Mouse (Mus musculus) hindbrain, postnatal 0 days (tissue): ENCODE measurements around the gene Sccpdh. TPM values are rescaled to one million over a fixed set of nuclear protein-coding genes. Genes with fewer than 3 reads are reported as not detected.

Experiments used
- ATAC-seq: fragments of 200-750 bp; cut with Nextera tagmentation; 2 replicates; pipeline ENCODE4 v1.8.0; 2017; ENCODE audit warnings: mild to moderate bottlenecking, moderate TSS enrichment, moderate library complexity
- DNase-seq: peaks from one replicate; pipeline ENCODE4 v3.0.0-alpha.2; 2015; ENCODE audit warnings: low spot score
- H3K27ac ChIP-seq: fragments of 300-500 bp; sonication (generic); 2 replicates; pipeline ENCODE4 v1.5.1; 2014; ENCODE audit warnings: mild to moderate bottlenecking
- H3K27me3 ChIP-seq: fragments of 300-500 bp; sonication (generic); 2 replicates; pipeline ENCODE4 v1.6.1; 2014; ENCODE audit warnings: low read length, mixed read lengths; ENCODE audit not compliant: insufficient read depth
- H3K36me3 ChIP-seq: fragments of 300-500 bp; sonication (generic); 2 replicates; pipeline ENCODE4 v1.6.1; 2014; ENCODE audit warnings: low read length, mixed read lengths; ENCODE audit not compliant: insufficient read depth
- H3K4me1 ChIP-seq: fragments of 300-500 bp; sonication (generic); 2 replicates; pipeline ENCODE4 v1.6.1; 2014; ENCODE audit warnings: antibody characterized with exemption, low read length, mixed read lengths; ENCODE audit not compliant: insufficient read depth
- H3K4me2 ChIP-seq: fragments of 300-500 bp; sonication (generic); 2 replicates; pipeline ENCODE4 v1.6.1; 2014; ENCODE audit warnings: low read depth, mild to moderate bottlenecking, low read length, moderate library complexity, mixed read lengths
- H3K4me3 ChIP-seq: fragments of 300-500 bp; sonication (generic); 2 replicates; pipeline ENCODE4 v1.5.1; 2014; ENCODE audit warnings: low read length
- H3K9ac ChIP-seq: fragments of 300-500 bp; sonication (generic); replicated peaks from 2 replicates; pipeline ENCODE4 v1.6.1; 2014; ENCODE audit warnings: mild to moderate bottlenecking, low read length, moderate library complexity, mixed read lengths
- H3K9me3 ChIP-seq: fragments of 300-500 bp; sonication (generic); 2 replicates; pipeline ENCODE4 v1.6.1; 2016; ENCODE audit warnings: low read length, mixed read lengths
- CTCF ChIP-seq: IDR thresholded peaks from 2 replicates; pipeline ENCODE4 v1.5.1; 2016; ENCODE audit warnings: antibody characterized with exemption, control low read depth, low read depth
- WGBS: fragments of 180-500 bp; shearing (Covaris S2); extraction: QIAGEN DNeasy Blood & Tissue Kit; methylation state at CpG from one replicate; pipeline ENCODE4 v1.1.7; 2014; 5-methylcytosine and 5-hydroxymethylcytosine counted together
- polyA plus RNA-seq: library from polyadenylated mRNA; unstranded; fragments of >200 nt; fragmentation: Nextera tagmentation; extraction: Ambion mirVana; gene quantifications from 2 replicates; pipeline ENCODE4 v1.2.1, GENCODE M21; 2015
- total RNA-seq: library from RNA; depleted of rRNA; stranded (reverse); fragments of >200 nt; gene quantifications from 2 replicates; pipeline ENCODE4 v1.2.3, GENCODE M21; 2014

The Sccpdh gene
- total and polyA plus RNA-seq, 2 experiments from 2014 or later, result 63.8 to 183 TPM

GRCm38 (mm10) chr1:179686348-179686747, 18.3 kb downstream of the Sccpdh start:
- H3K27ac ChIP-seq, result no peak overlapping the region
- no peak overlapping the region for H3K4me2 ChIP-seq
- H3K4me1 ChIP-seq, result no peaks in the 10 kb centered on the region
- no peaks in the 10 kb centered on the region for H3K9me3 ChIP-seq
- no peak for TF ChIP-seq CTCF
- no peak overlapping the region for H3K9ac ChIP-seq
- no peak for DNase-seq
- ATAC-seq, result no peak
- no peak overlapping the region for H3K4me3 ChIP-seq
- H3K36me3 ChIP-seq, result peaks cover 31% of the 10 kb centered on the region; the same call in 1 of the 2 replicates
- 97% methylated on average over 6 of the region's 6 CpGs for WGBS
- H3K27me3 ChIP-seq, result no peaks in the 10 kb centered on the region

DNA sequence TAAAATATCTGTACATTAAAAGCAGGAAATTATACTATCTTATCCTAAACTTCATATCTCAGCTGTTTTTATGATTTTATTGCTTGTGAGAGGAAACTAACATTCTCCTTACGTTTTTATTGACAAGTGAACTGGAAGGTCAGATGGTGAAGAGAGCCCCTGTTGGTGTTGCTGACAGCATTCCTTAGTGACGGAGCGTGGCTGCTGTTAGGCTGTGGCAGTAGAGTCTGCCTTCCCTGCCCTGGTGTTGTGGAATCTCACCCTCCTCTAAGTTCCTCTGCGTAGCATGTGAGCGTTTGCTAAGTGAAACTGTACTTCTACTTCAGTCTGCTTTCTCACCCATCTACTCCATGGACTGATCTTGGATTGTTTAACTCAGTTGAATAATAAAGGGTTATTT, 18.8 kb downstream of the Sccpdh start:
- no peak overlapping the region for H3K27ac ChIP-seq
- TF ChIP-seq CTCF, result no peak
- no peak for DNase-seq
- H3K4me2 ChIP-seq, result no peak overlapping the region
- no peaks in the 10 kb centered on the region for H3K4me1 ChIP-seq
- no peak overlapping the region for H3K4me3 ChIP-seq
- peaks cover 31% of the 10 kb centered on the region; the same call in 1 of the 2 replicates for H3K36me3 ChIP-seq
- no peaks in the 10 kb centered on the region for H3K9me3 ChIP-seq
- no peaks in the 10 kb centered on the region for H3K27me3 ChIP-seq
- no peak overlapping the region for H3K9ac ChIP-seq
- no peak for ATAC-seq
- WGBS, result 86% methylated on average over 5 of the region's 5 CpGs

DNA sequence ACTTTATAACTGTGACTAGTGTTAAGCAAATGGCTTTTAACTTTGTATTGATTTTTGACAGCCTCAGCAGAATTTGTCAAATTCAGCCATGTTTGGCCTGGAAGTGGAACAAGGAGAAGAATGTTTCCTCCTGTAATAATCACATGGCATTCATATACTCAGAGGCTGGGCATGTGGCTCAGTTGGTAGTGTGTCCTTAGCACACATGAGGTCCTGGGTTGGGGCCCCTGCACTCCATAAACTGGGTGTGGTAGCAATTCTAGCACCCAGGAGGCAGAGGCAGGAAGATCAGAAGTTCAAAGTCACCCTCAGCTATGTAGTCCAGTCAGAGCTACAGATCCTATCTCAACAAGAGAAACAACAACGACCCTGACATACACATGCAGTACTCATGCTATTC, 19.3 kb downstream of the Sccpdh start:
- H3K4me3 ChIP-seq, result no peak overlapping the region
- ATAC-seq, result no peak
- 78% methylated on average over 1 of the region's 1 CpGs for WGBS
- DNase-seq, result no peak
- TF ChIP-seq CTCF, result no peak
- H3K4me1 ChIP-seq, result no peaks in the 10 kb centered on the region
- H3K36me3 ChIP-seq, result peaks cover 31% of the 10 kb centered on the region; the same call in 1 of the 2 replicates
- H3K27ac ChIP-seq, result no peak overlapping the region
- no peak overlapping the region for H3K9ac ChIP-seq
- no peaks in the 10 kb centered on the region for H3K9me3 ChIP-seq
- H3K27me3 ChIP-seq, result no peaks in the 10 kb centered on the region
- H3K4me2 ChIP-seq, result no peak overlapping the region

DNA sequence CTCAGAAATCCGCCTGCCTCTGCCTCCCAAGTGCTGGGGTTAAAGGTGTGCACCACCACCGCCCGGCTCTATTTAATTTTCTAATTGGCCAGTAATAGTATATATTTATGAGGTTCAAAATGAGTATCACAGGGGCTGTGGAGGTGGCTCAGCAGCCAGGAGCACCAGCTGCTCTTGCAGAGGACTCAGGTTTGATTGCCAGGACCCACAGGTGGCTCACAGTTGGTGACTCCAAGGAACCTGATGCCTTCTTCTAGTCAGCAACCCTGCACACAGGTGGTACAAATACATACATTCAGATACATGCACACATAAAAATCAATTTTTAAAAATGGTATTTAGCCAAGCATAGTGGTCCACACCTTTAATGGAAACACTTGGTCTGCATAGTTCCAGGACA, 20.0 kb downstream of the Sccpdh start:
- no peak for ATAC-seq
- Histone ChIP-seq H3K27ac (no peak overlapping the region), H3K36me3 (peaks cover 29% of the 10 kb centered on the region; the same call in 1 of the 2 replicates), H3K27me3 (no peaks in the 10 kb centered on the region), H3K4me1 (no peaks in the 10 kb centered on the region), H3K9ac (no peak overlapping the region), H3K9me3 (no peaks in the 10 kb centered on the region), H3K4me3 (no peak overlapping the region), H3K4me2 (no peak overlapping the region)
- 91% methylated on average over 3 of the region's 3 CpGs for WGBS
- DNase-seq, result no peak
- TF ChIP-seq CTCF, result no peak

DNA sequence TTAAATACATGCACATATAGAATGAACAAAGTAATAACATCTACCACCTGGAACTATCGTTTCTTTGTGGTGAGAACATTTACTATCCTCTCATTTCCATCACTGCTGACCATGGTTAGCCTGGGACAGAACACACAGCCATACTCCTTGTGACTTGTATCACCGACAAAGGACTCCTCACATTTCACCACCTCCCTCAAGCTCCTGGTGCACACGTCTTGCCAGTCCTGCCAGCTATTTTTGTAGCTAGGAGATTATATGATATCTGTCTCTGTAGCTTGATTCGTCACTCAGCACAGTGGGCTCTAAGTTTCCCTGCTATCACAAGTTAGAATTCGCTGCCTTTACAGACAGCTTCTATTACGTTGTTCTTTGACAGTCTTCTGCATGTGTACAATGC, 20.4 kb downstream of the Sccpdh start:
- 84% methylated on average over 6 of the region's 6 CpGs for WGBS
- DNase-seq, result no peak
- H3K27ac ChIP-seq, result no peak overlapping the region
- H3K27me3 ChIP-seq, result no peaks in the 10 kb centered on the region
- H3K9ac ChIP-seq, result no peak overlapping the region
- H3K4me3 ChIP-seq, result no peak overlapping the region
- no peak for ATAC-seq
- H3K4me2 ChIP-seq, result no peak overlapping the region
- H3K9me3 ChIP-seq, result no peaks in the 10 kb centered on the region
- H3K36me3 ChIP-seq, result peaks cover 27% of the 10 kb centered on the region; the same call in 1 of the 2 replicates
- no peaks in the 10 kb centered on the region for H3K4me1 ChIP-seq
- TF ChIP-seq CTCF, result no peak

DNA sequence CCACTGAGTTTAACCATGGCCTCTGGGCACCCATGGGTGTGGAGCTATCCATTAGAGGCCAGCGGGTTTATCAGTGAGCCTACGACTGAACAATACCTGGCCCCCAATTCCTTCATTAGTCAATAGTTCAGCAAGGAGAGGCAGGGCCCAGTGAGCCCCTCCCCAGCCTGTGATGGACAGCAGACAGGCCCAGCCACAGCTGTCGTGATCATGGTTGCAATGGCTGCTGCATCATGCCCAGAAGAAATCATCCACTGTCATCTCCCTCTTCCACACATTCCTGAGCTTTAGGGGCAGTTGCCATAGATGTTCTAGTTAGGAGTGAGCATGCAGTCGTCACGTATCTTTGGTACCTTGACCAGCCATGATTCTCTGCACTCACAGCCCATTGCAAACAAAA, 20.9 kb downstream of the Sccpdh start:
- DNase-seq (no peak), ATAC-seq (no peak)
- H3K4me1 ChIP-seq, result no peaks in the 10 kb centered on the region
- 55% methylated on average over 5 of the region's 5 CpGs for WGBS
- no peak overlapping the region for H3K27ac ChIP-seq
- no peaks in the 10 kb centered on the region for H3K27me3 ChIP-seq
- no peak overlapping the region for H3K4me2 ChIP-seq
- no peak for TF ChIP-seq CTCF
- H3K9ac ChIP-seq, result no peak overlapping the region
- no peaks in the 10 kb centered on the region for H3K9me3 ChIP-seq
- H3K4me3 ChIP-seq, result no peak overlapping the region
- H3K36me3 ChIP-seq, result peaks cover 25% of the 10 kb centered on the region; the same call in 1 of the 2 replicates

DNA sequence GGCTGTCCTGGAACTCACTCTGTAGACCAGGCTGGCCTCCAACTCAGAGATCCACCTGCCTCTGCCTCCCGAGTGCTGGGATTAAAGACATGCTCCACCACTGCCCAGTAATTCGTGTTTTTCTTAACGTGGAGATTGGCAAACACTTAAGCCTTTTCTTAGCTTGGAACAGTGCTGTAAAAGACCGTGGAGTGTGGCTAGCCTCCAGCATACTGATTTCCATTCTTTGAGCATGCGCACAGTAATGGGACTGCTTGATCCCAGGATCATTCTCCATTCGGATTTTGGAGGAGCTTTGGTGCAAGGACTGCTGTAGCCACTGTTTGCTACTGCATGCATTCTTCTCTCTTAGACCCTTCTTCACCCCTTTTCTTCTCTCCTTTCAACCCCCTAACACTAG, 21.5 kb downstream of the Sccpdh start:
- no peaks in the 10 kb centered on the region for H3K27me3 ChIP-seq
- no peak overlapping the region for H3K9ac ChIP-seq
- no peak for TF ChIP-seq CTCF
- peaks cover 23% of the 10 kb centered on the region; the same call in 1 of the 2 replicates for H3K36me3 ChIP-seq
- WGBS, result 52% methylated on average over 6 of the region's 6 CpGs
- H3K4me1 ChIP-seq, result no peaks in the 10 kb centered on the region
- no peaks in the 10 kb centered on the region for H3K9me3 ChIP-seq
- ATAC-seq, result no peak
- H3K27ac ChIP-seq, result no peak overlapping the region
- H3K4me3 ChIP-seq, result no peak overlapping the region
- DNase-seq, result no peak
- H3K4me2 ChIP-seq, result no peak overlapping the region
